Mouse (Mus musculus) CD4-positive, CD25-positive, alpha-beta regulatory T cell, adult 2 months (primary cell): ENCODE measurements around the gene Diras2.

Experiments
- DNase-seq: peaks from one replicate; pipeline ENCODE4 v3.0.0-alpha.2; 2012; ENCODE audit warnings: low read depth, low spot score

Diras2 gene

GRCm38 (mm10) chr13:52469795-52470690 lies 61.0 kb downstream of the Diras2 start:
- no peak for DNase-seq

GRCm38 (mm10) chr13:52465141-52465540 lies 65.9 kb downstream of the Diras2 start:
- no peak for DNase-seq

- DNase-seq: no peak
These were observed 71.1 kb downstream of the Diras2 start for GRCm38 (mm10) chr13:52459982-52460381.

GRCm38 (mm10) chr13:52457889-52458324 lies 73.2 kb downstream of the Diras2 start:
- DNase-seq: no peak

GRCm38 (mm10) chr13:52457177-52457888 lies 73.7 kb downstream of the Diras2 start:
- DNase-seq: no peak

GRCm38 (mm10) chr13:52455329-52455728 lies 75.8 kb downstream of the Diras2 start:
- DNase-seq: no peak

GRCm38 (mm10) chr13:52454708-52455250 lies 76.3 kb downstream of the Diras2 start:
- no peak for DNase-seq
